Mouse (Mus musculus) splenic B cell, adult 2 months (primary cell): Measurements from ENCODE around the gene Gm20388.
A peak's percentile ranks its signal among the peaks of the same experiment; 100 is the strongest.

Experiments
- DNase-seq: peaks from one replicate; pipeline ENCODE4 v3.0.0-alpha.2; 2011; ENCODE audit warnings: low read depth, low spot score
- H3K27me3 ChIP-seq: 2 replicates; pipeline ENCODE4 v1.6.1; 2012; ENCODE audit warnings: mild to moderate bottlenecking, low read length, moderate library complexity, mixed read lengths; ENCODE audit not compliant: control insufficient read depth, poor library complexity, insufficient read depth, severe bottlenecking
- H3K36me3 ChIP-seq: 2 replicates; pipeline ENCODE4 v1.6.1; 2012; ENCODE audit warnings: mild to moderate bottlenecking, low read length, moderate library complexity, mixed read lengths; ENCODE audit not compliant: control insufficient read depth, poor library complexity, insufficient read depth, severe bottlenecking

Gm20388 gene

GRCm38 (mm10) chr8:122474951-122475560, 2564.4 kb downstream of the Gm20388 start:
- Histone ChIP-seq H3K36me3 (peaks cover 5% of the 10 kb centered on the region; the same call in 1 of the 2 replicates), H3K27me3 (no peaks in the 10 kb centered on the region)
- peak; percentile 31 for DNase-seq

- peaks cover 5% of the 10 kb centered on the region; the same call in 1 of the 2 replicates for H3K36me3 ChIP-seq
- DNase-seq, result peak; percentile 95
- no peaks in the 10 kb centered on the region for H3K27me3 ChIP-seq
Observed at GRCm38 (mm10) chr8:122475580-122476320, 2565.1 kb downstream of the Gm20388 start, which contains the start of the genes Rnf166 and Ctu2. TSS of gene Rnf166 (minus strand) at chr8:122476064. TSS of gene Ctu2 (plus strand) at chr8:122476143.

GRCm38 (mm10) chr8:122482448-122482847, 2571.8 kb downstream of the Gm20388 start:
- H3K36me3 ChIP-seq, result peaks cover 9% of the 10 kb centered on the region
- no peak for DNase-seq
- no peaks in the 10 kb centered on the region for H3K27me3 ChIP-seq

GRCm38 (mm10) chr8:122483877-122484276, 2573.2 kb downstream of the Gm20388 start:
- DNase-seq, result no peak
- no peaks in the 10 kb centered on the region for H3K27me3 ChIP-seq
- H3K36me3 ChIP-seq, result peaks cover 11% of the 10 kb centered on the region

- no peak for DNase-seq
- no peaks in the 10 kb centered on the region for H3K27me3 ChIP-seq
Observed at GRCm38 (mm10) chr8:122484831-122485230, 2574.2 kb downstream of the Gm20388 start.

GRCm38 (mm10) chr8:122488387-122488786, 2577.7 kb downstream of the Gm20388 start:
- DNase-seq, result no peak
- H3K36me3 ChIP-seq, result peaks cover 4% of the 10 kb centered on the region
- no peaks in the 10 kb centered on the region for H3K27me3 ChIP-seq

More at GRCm38 (mm10) chr8:122484831-122485230, 2574.2 kb downstream of the Gm20388 start:
- peaks cover 7% of the 10 kb centered on the region for H3K36me3 ChIP-seq

- H3K27me3 ChIP-seq, result no peaks in the 10 kb centered on the region
- DNase-seq, result no peak
Observed at GRCm38 (mm10) chr8:122497016-122497734, 2586.5 kb downstream of the Gm20388 start.

GRCm38 (mm10) chr8:122497912-122498311, 2587.3 kb downstream of the Gm20388 start:
- no peaks in the 10 kb centered on the region for H3K27me3 ChIP-seq
- peak; percentile 39 for DNase-seq

More at GRCm38 (mm10) chr8:122497016-122497734, 2586.5 kb downstream of the Gm20388 start:
- peaks cover 2% of the 10 kb centered on the region for H3K36me3 ChIP-seq

GRCm38 (mm10) chr8:122500856-122501255, 2590.2 kb downstream of the Gm20388 start:
- Histone ChIP-seq H3K36me3 (peaks cover 3% of the 10 kb centered on the region), H3K27me3 (no peaks in the 10 kb centered on the region)
- DNase-seq, result peak; percentile 91

More at GRCm38 (mm10) chr8:122497912-122498311, 2587.3 kb downstream of the Gm20388 start:
- H3K36me3 ChIP-seq, result peaks cover 2% of the 10 kb centered on the region

GRCm38 (mm10) chr8:122511552-122511951, 2600.9 kb downstream of the Gm20388 start:
- no peak for DNase-seq
- Histone ChIP-seq H3K36me3 (0 out of 2 replicates have a peak, but pooled peaks cover 2% of the 10 kb centered on the region), H3K27me3 (no peaks in the 10 kb centered on the region)

- Histone ChIP-seq H3K36me3 (0 out of 2 replicates have a peak, but pooled peaks cover 2% of the 10 kb centered on the region), H3K27me3 (no peaks in the 10 kb centered on the region)
- DNase-seq, result no peak
Observed at GRCm38 (mm10) chr8:122512392-122512791, 2601.8 kb downstream of the Gm20388 start.

- no peak for DNase-seq
- Histone ChIP-seq H3K27me3 (no peaks in the 10 kb centered on the region), H3K36me3 (0 out of 2 replicates have a peak, but pooled peaks cover 2% of the 10 kb centered on the region)
Observed at GRCm38 (mm10) chr8:122515699-122516098, 2605.1 kb downstream of the Gm20388 start.

GRCm38 (mm10) chr8:122517541-122518190, 2607.0 kb downstream of the Gm20388 start:
- no peak for DNase-seq
- Histone ChIP-seq H3K36me3 (0 out of 2 replicates have a peak, but pooled peaks cover under 1% of the 10 kb centered on the region), H3K27me3 (no peaks in the 10 kb centered on the region)

GRCm38 (mm10) chr8:122520611-122521010, 2610.0 kb downstream of the Gm20388 start:
- no peaks in the 10 kb centered on the region for H3K36me3 ChIP-seq
- no peak for DNase-seq
- H3K27me3 ChIP-seq, result no peaks in the 10 kb centered on the region
